Mouse (Mus musculus): Measurements from ENCODE around the gene Nup107.

Nup107 gene

GRCm38 (mm10) chr10:117792141-117793091 is at the start of gene Nup107:
Gene Nup107, minus strand, starts transcription at chr10:117792705.
- peak; percentile 100 for DNase-seq

- no peak for DNase-seq
Observed at GRCm38 (mm10) chr10:117841765-117842164, 49.3 kb upstream of the Nup107 start.

- no peak for DNase-seq
Observed at GRCm38 (mm10) chr10:117840431-117840995, 48.0 kb upstream of the Nup107 start.

- DNase-seq, result no peak
Observed at GRCm38 (mm10) chr10:117839737-117840136, 47.2 kb upstream of the Nup107 start.

GRCm38 (mm10) chr10:117838924-117839323 is 46.4 kb upstream of the Nup107 start:
- DNase-seq, result no peak

GRCm38 (mm10) chr10:117836354-117836753 is 43.8 kb upstream of the Nup107 start:
- no peak for DNase-seq

- no peak for DNase-seq
Observed at GRCm38 (mm10) chr10:117835453-117835852, 42.9 kb upstream of the Nup107 start.

GRCm38 (mm10) chr10:117830797-117831196 is 38.3 kb upstream of the Nup107 start:
- DNase-seq, result no peak

- no peak for DNase-seq
Observed at GRCm38 (mm10) chr10:117829472-117830155, 37.1 kb upstream of the Nup107 start.

- DNase-seq, result no peak
Observed at GRCm38 (mm10) chr10:117829022-117829421, 36.5 kb upstream of the Nup107 start.

- no peak for DNase-seq
Observed at GRCm38 (mm10) chr10:117828536-117828935, 36.0 kb upstream of the Nup107 start.

- no peak for DNase-seq
Observed at GRCm38 (mm10) chr10:117824647-117825046, 32.1 kb upstream of the Nup107 start.

- DNase-seq, result no peak
Observed at GRCm38 (mm10) chr10:117824139-117824538, 31.6 kb upstream of the Nup107 start.

GRCm38 (mm10) chr10:117823321-117823720 is 30.8 kb upstream of the Nup107 start:
- DNase-seq, result no peak

GRCm38 (mm10) chr10:117818600-117818999 is 26.1 kb upstream of the Nup107 start:
- no peak for DNase-seq

GRCm38 (mm10) chr10:117816721-117817120 is 24.2 kb upstream of the Nup107 start:
- no peak for DNase-seq

GRCm38 (mm10) chr10:117812501-117812900 is 20.0 kb upstream of the Nup107 start:
- no peak for DNase-seq

GRCm38 (mm10) chr10:117811555-117811954 is 19.1 kb upstream of the Nup107 start:
- no peak for DNase-seq

GRCm38 (mm10) chr10:117810506-117810905 is 18.0 kb upstream of the Nup107 start:
- DNase-seq, result no peak

- DNase-seq, result no peak
Observed at GRCm38 (mm10) chr10:117808068-117808467, 15.6 kb upstream of the Nup107 start.

GRCm38 (mm10) chr10:117805919-117806318 is 13.4 kb upstream of the Nup107 start:
- DNase-seq, result no peak

- DNase-seq, result no peak
Observed at GRCm38 (mm10) chr10:117803870-117804850, 11.7 kb upstream of the Nup107 start.
